Mouse (Mus musculus): ENCODE measurements at regions not wholly inside any gene's neighbourhood (a gene's known extent, or its start where the extent isn't known, plus 50 kb on each side); places are given as distances from the start of the nearest gene placed in this dataset.

- peaks cover 9% of the 10 kb centered on the region; the same call in 1 of the 2 replicates for H3K4me1 ChIP-seq
- H3K4me2 ChIP-seq = no peak overlapping the region
- WGBS = 55% methylated on average over 7 of the region's 7 CpGs
- H3K4me3 ChIP-seq = no peak overlapping the region
- no peaks in the 10 kb centered on the region for H3K36me3 ChIP-seq
- H3K9me3 ChIP-seq = peaks cover 1% of the 10 kb centered on the region; the same call in 1 of the 2 replicates
- no peak for ATAC-seq (ENCODE audit: extremely low read depth, insufficient number of reproducible peaks, low FRiP score, low TSS enrichment)
- H3K27ac ChIP-seq (replicated peaks) = no peak overlapping the region
- H3K9ac ChIP-seq = no peak overlapping the region
- H3K27me3 ChIP-seq (replicated peaks) = no peaks in the 10 kb centered on the region
Measured at GRCm38 (mm10) chr10:67706436-67706835, 157.7 kb upstream of the Ado start.

GRCm38 (mm10) chr10:67702783-67703455 is 154.2 kb upstream of the Ado start:
- ATAC-seq (ENCODE audit: extremely low read depth, insufficient number of reproducible peaks, low FRiP score, low TSS enrichment) = no peak
- H3K27ac ChIP-seq (replicated peaks) = no peak overlapping the region
- H3K4me1 ChIP-seq = peaks cover 9% of the 10 kb centered on the region; the same call in 1 of the 2 replicates
- WGBS = 51% methylated on average over 9 of the region's 9 CpGs
- H3K36me3 ChIP-seq = no peaks in the 10 kb centered on the region
- H3K4me3 ChIP-seq = no peak overlapping the region
- no peak overlapping the region for H3K4me2 ChIP-seq
- H3K9ac ChIP-seq = no peak overlapping the region
- no peaks in the 10 kb centered on the region for H3K9me3 ChIP-seq
- no peaks in the 10 kb centered on the region for H3K27me3 ChIP-seq (replicated peaks)

- Histone ChIP-seq H3K36me3 (no peaks in the 10 kb centered on the region), H3K27ac (replicated peaks) (no peak overlapping the region), H3K4me2 (peak overlapping the region; percentile 15; the same call in 1 of the 2 replicates), H3K27me3 (replicated peaks) (no peaks in the 10 kb centered on the region), H3K4me3 (no peak overlapping the region), H3K4me1 (peaks cover 11% of the 10 kb centered on the region), H3K9ac (no peak overlapping the region), H3K9me3 (no peaks in the 10 kb centered on the region)
- ATAC-seq (ENCODE audit: extremely low read depth, insufficient number of reproducible peaks, low FRiP score, low TSS enrichment) = no peak
- WGBS = 49% methylated on average over 16 of the region's 16 CpGs
Measured at GRCm38 (mm10) chr10:67697401-67698195, 148.8 kb upstream of the Ado start.

GRCm38 (mm10) chr10:67695891-67696853 is 147.4 kb upstream of the Ado start:
- H3K36me3 ChIP-seq = no peaks in the 10 kb centered on the region
- no peak overlapping the region for H3K9ac ChIP-seq
- H3K9me3 ChIP-seq = no peaks in the 10 kb centered on the region
- no peaks in the 10 kb centered on the region for H3K27me3 ChIP-seq (replicated peaks)
- ATAC-seq (ENCODE audit: extremely low read depth, insufficient number of reproducible peaks, low FRiP score, low TSS enrichment) = no peak
- H3K4me2 ChIP-seq = no peak overlapping the region
- peaks cover 8% of the 10 kb centered on the region for H3K4me1 ChIP-seq
- no peak overlapping the region for H3K27ac ChIP-seq (replicated peaks)
- no peak overlapping the region for H3K4me3 ChIP-seq
- 43% methylated on average over 10 of the region's 10 CpGs for WGBS

- Histone ChIP-seq H3K4me2 (no peak overlapping the region), H3K9ac (no peak overlapping the region), H3K27me3 (replicated peaks) (no peaks in the 10 kb centered on the region), H3K4me3 (no peak overlapping the region), H3K36me3 (no peaks in the 10 kb centered on the region), H3K4me1 (peaks cover 8% of the 10 kb centered on the region), H3K9me3 (no peaks in the 10 kb centered on the region), H3K27ac (replicated peaks) (no peak overlapping the region)
- no peak for ATAC-seq (ENCODE audit: extremely low read depth, insufficient number of reproducible peaks, low FRiP score, low TSS enrichment)
- 79% methylated on average over 4 of the region's 4 CpGs for WGBS
Measured at GRCm38 (mm10) chr10:67694751-67695150, 146.0 kb upstream of the Ado start.

- H3K27me3 ChIP-seq (replicated peaks) = no peaks in the 10 kb centered on the region
- H3K4me2 ChIP-seq = no peak overlapping the region
- H3K36me3 ChIP-seq = no peaks in the 10 kb centered on the region
- H3K4me1 ChIP-seq = peaks cover 8% of the 10 kb centered on the region
- H3K27ac ChIP-seq (replicated peaks) = no peak overlapping the region
- WGBS = 71% methylated on average over 4 of the region's 4 CpGs
- no peak overlapping the region for H3K4me3 ChIP-seq
- no peak overlapping the region for H3K9ac ChIP-seq
- no peak for ATAC-seq (ENCODE audit: extremely low read depth, insufficient number of reproducible peaks, low FRiP score, low TSS enrichment)
- H3K9me3 ChIP-seq = no peaks in the 10 kb centered on the region
Measured at GRCm38 (mm10) chr10:67693586-67693985, 144.8 kb upstream of the Ado start.

GRCm38 (mm10) chr10:67689944-67690670 is 141.4 kb upstream of the Ado start:
- 85% methylated on average over 15 of the region's 15 CpGs for WGBS
- Histone ChIP-seq H3K4me1 (no peaks in the 10 kb centered on the region), H3K4me2 (no peak overlapping the region), H3K4me3 (no peak overlapping the region), H3K36me3 (no peaks in the 10 kb centered on the region), H3K27me3 (replicated peaks) (no peaks in the 10 kb centered on the region), H3K9ac (no peak overlapping the region), H3K27ac (replicated peaks) (no peak overlapping the region), H3K9me3 (no peaks in the 10 kb centered on the region)
- ATAC-seq (ENCODE audit: extremely low read depth, insufficient number of reproducible peaks, low FRiP score, low TSS enrichment) = no peak

GRCm38 (mm10) chr10:67679382-67679781 is 130.6 kb upstream of the Ado start:
- no peak overlapping the region for H3K27ac ChIP-seq (replicated peaks)
- no peak overlapping the region for H3K4me2 ChIP-seq
- no peak overlapping the region for H3K4me3 ChIP-seq
- no peak overlapping the region for H3K9ac ChIP-seq
- WGBS = 84% methylated on average over 4 of the region's 4 CpGs
- H3K27me3 ChIP-seq (replicated peaks) = no peaks in the 10 kb centered on the region
- H3K9me3 ChIP-seq = no peaks in the 10 kb centered on the region
- no peaks in the 10 kb centered on the region for H3K36me3 ChIP-seq
- ATAC-seq (ENCODE audit: extremely low read depth, insufficient number of reproducible peaks, low FRiP score, low TSS enrichment) = no peak
- no peaks in the 10 kb centered on the region for H3K4me1 ChIP-seq

GRCm38 (mm10) chr10:67673450-67673849 is 124.7 kb upstream of the Ado start:
- no peak overlapping the region for H3K4me3 ChIP-seq
- no peaks in the 10 kb centered on the region for H3K27me3 ChIP-seq (replicated peaks)
- 77% methylated on average over 8 of the region's 8 CpGs for whole genome bisulfite sequencing
- peaks cover 20% of the 10 kb centered on the region for H3K4me1 ChIP-seq
- peak overlapping the region; percentile 57; the same call in 1 of the 2 replicates for H3K4me2 ChIP-seq
- no peak overlapping the region for H3K9ac ChIP-seq
- no peaks in the 10 kb centered on the region for H3K9me3 ChIP-seq
- no peaks in the 10 kb centered on the region for H3K36me3 ChIP-seq
- H3K27ac ChIP-seq (replicated peaks) = no peak overlapping the region
- no peak for ATAC-seq (ENCODE audit: extremely low read depth, insufficient number of reproducible peaks, low FRiP score, low TSS enrichment)

GRCm38 (mm10) chr10:67672281-67672680 is 123.5 kb upstream of the Ado start:
- Histone ChIP-seq H3K4me2 (peak overlapping the region; percentile 57), H3K27ac (replicated peaks) (peak overlapping the region; percentile 70), H3K4me1 (peaks cover 20% of the 10 kb centered on the region), H3K27me3 (replicated peaks) (no peaks in the 10 kb centered on the region), H3K9me3 (no peaks in the 10 kb centered on the region), H3K36me3 (no peaks in the 10 kb centered on the region), H3K4me3 (no peak overlapping the region; the same call in 1 of the 2 replicates), H3K9ac (peak overlapping the region; percentile 63)
- no peak for ATAC-seq (ENCODE audit: extremely low read depth, insufficient number of reproducible peaks, low FRiP score, low TSS enrichment)
- WGBS = 29% methylated on average over 8 of the region's 8 CpGs
